Mouse (Mus musculus) erythroblast, embryonic 14.5 days (primary cell): Measurements from ENCODE around the gene Rab3b. TPM values are rescaled to one million over a fixed set of nuclear protein-coding genes. Genes with fewer than 3 reads are reported as not detected.
A peak's percentile ranks its signal among the peaks of the same experiment; 100 is the strongest.

ENCODE experiments used
- H3K27me3 ChIP-seq: 2 replicates; pipeline ENCODE4 v1.6.1; 2012; ENCODE audit warnings: inconsistent platforms; ENCODE audit not compliant: control insufficient read depth
- H3K36me3 ChIP-seq: 2 replicates; pipeline ENCODE4 v1.6.1; 2012; ENCODE audit warnings: mild to moderate bottlenecking, inconsistent platforms; ENCODE audit not compliant: control insufficient read depth
- H3K4me1 ChIP-seq: 2 replicates; pipeline ENCODE4 v1.6.1; 2012; ENCODE audit warnings: inconsistent platforms; ENCODE audit not compliant: control insufficient read depth
- H3K4me3 ChIP-seq: replicated peaks from 2 replicates; pipeline ENCODE3; 2012; ENCODE audit warnings: moderate library complexity, mild to moderate bottlenecking, inconsistent platforms
- H3K9me3 ChIP-seq: 2 replicates; pipeline ENCODE4 v1.6.1; 2012; ENCODE audit warnings: low read length, inconsistent platforms, mixed read lengths; ENCODE audit not compliant: control insufficient read depth
- GATA1 ChIP-seq: IDR thresholded peaks from 2 replicates; pipeline ENCODE4 v1.6.1; 2012; ENCODE audit warnings: low read length, inconsistent platforms, mixed read lengths
- TAL1 ChIP-seq: IDR thresholded peaks from 3 replicates; pipeline ENCODE4 v1.6.1; 2012; ENCODE audit warnings: low read length, inconsistent platforms, mixed read lengths
- polyA plus RNA-seq: library from polyadenylated mRNA; stranded (reverse); fragments of >175 nt; gene quantifications from 2 replicates; pipeline ENCODE4 v1.2.3, GENCODE M21; 2012

The Rab3b gene
- 0.19 TPM in 1 of 2 replicates, not detected in the other for polyA plus RNA-seq

DNA sequence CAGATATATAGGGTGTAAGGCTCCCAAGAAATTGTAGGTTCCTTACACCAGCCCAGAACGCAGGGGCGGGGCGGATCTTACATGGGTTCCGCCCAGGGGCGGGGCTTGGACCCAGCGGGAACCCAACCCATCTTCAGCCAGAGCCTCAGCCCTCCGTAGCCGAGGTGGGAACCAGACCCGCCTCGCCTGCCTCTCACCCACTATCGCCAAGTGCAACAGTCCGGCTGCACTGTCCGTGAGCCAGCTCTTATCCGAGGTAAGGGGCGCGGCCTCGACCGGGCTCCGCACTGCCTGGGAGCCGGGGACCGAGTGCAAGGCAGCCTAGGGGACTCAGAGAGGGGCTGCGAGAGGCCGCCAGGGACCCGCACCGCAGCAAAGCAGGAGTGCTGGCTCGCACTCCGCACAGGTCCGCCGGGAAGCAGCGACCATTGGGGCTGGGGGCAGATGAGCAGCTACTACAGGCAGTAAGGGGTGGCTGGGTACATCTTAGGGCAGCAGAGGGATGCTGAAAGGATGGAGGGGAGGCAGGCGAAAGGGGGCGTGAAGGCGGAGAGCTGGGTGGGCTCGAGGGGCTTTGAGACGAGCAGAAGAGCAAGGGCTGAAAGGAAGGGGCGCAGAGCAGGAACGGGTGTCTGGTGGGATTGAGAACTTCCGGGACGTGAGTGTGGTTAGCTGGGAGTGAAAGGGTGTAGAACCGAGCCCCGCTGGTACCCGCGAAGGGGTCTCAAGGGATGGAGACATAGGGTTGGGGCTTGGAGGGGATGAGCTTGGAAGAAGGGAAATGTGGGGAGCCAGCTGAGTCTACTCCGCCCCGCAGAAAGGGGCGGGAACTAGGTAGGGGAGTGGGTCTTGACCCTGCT lies at the start of gene Rab3b:
Gene Rab3b (plus strand): TSS at position 101 of the 860 bp plus-strand sequence.
- peak within 1 kb of the TSS; percentile 54 for H3K4me3 ChIP-seq
- H3K27me3 ChIP-seq, result peaks cover 44% of the 10 kb centered on the region
- no peaks in the 10 kb centered on the region for H3K36me3 ChIP-seq
- peaks cover 14% of the 10 kb centered on the region for H3K4me1 ChIP-seq
- TF ChIP-seq TAL1, result no peak
- no peak for TF ChIP-seq GATA1
- H3K9me3 ChIP-seq, result no peaks in the 10 kb centered on the region

DNA sequence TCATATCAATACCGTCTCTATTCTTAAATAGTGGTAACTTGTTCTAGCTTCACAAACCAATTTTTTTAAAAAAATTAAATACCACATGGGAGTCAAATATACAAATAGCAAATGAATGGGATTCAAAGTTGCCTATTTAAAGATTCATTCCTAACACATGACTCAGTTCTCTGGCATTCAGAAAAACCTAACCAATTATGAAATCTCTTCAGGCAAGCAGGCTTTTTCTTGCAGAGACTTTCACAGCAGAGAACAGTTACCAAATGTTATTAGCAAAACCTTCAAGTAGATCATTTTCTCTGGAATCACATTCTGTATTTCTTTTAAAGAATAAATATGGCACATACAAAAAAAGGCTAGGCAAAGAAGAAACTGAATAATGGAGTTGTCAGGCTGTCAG lies 48.2 kb upstream of the Rab3b start:
- Histone ChIP-seq H3K4me3 (no peak overlapping the region), H3K4me1 (peaks cover 35% of the 10 kb centered on the region), H3K36me3 (peaks cover 46% of the 10 kb centered on the region), H3K27me3 (no peaks in the 10 kb centered on the region), H3K9me3 (no peaks in the 10 kb centered on the region)
- TF ChIP-seq GATA1, result no peak
- TF ChIP-seq TAL1, result no peak

- H3K36me3 ChIP-seq, result peaks cover 23% of the 10 kb centered on the region
- H3K4me3 ChIP-seq, result peak within 1 kb of the TSS; percentile 98
- TF ChIP-seq TAL1, result no peak
- no peak for TF ChIP-seq GATA1
These were observed 45.7 kb upstream of the Rab3b start, which contains the start of gene Btf3l4 for GRCm38 (mm10) chr4:108832916-108833827. Gene Btf3l4 (minus strand): TSS chr4:108833614.

DNA sequence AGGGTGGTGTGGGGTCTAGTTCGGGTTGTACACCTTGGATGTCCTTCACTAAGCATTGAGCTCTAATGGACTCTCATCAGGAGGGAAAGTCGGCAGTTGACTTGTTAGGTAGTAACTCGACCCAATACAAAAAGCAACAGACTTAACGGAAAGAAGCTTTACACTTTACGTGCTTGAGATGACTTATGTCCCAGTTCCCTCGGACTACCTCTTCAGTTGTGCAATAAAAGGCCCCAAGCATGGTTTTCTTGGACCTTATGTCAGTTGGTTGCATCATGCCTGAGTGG lies 45.1 kb upstream of the Rab3b start:
- Histone ChIP-seq H3K9me3 (no peaks in the 10 kb centered on the region), H3K27me3 (no peaks in the 10 kb centered on the region), H3K4me1 (peaks cover 36% of the 10 kb centered on the region), H3K36me3 (peaks cover 17% of the 10 kb centered on the region), H3K4me3 (peak overlapping the region; percentile 98)
- TF ChIP-seq TAL1 (no peak), GATA1 (no peak)

More at GRCm38 (mm10) chr4:108832916-108833827, 45.7 kb upstream of the Rab3b start, which contains the start of gene Btf3l4:
- no peaks in the 10 kb centered on the region for H3K9me3 ChIP-seq
- H3K27me3 ChIP-seq, result no peaks in the 10 kb centered on the region
- H3K4me1 ChIP-seq, result peaks cover 36% of the 10 kb centered on the region

GRCm38 (mm10) chr4:108834115-108834970 lies 44.5 kb upstream of the Rab3b start, which contains the start of gene Txndc12:
Gene Txndc12 (plus strand): TSS chr4:108834601.
- H3K4me3 ChIP-seq, result peak within 1 kb of the TSS; percentile 98
- no peaks in the 10 kb centered on the region for H3K9me3 ChIP-seq
- H3K36me3 ChIP-seq, result peaks cover 13% of the 10 kb centered on the region
- peaks cover 36% of the 10 kb centered on the region for H3K4me1 ChIP-seq
- no peaks in the 10 kb centered on the region for H3K27me3 ChIP-seq
- no peak for TF ChIP-seq TAL1
- TF ChIP-seq GATA1, result 0 out of 2 replicates have a peak, but pooled peaks have one; percentile 11

- Histone ChIP-seq H3K4me3 (peak overlapping the region; percentile 98), H3K27me3 (no peaks in the 10 kb centered on the region), H3K36me3 (peaks cover 8% of the 10 kb centered on the region), H3K4me1 (peaks cover 36% of the 10 kb centered on the region), H3K9me3 (no peaks in the 10 kb centered on the region)
- TF ChIP-seq TAL1, result no peak
These were observed 43.9 kb upstream of the Rab3b start for GRCm38 (mm10) chr4:108834971-108835311.

- no peak for TF ChIP-seq TAL1
- no peak for TF ChIP-seq GATA1
- no peaks in the 10 kb centered on the region for H3K27me3 ChIP-seq
- peak overlapping the region; percentile 98 for H3K4me3 ChIP-seq
- peaks cover 36% of the 10 kb centered on the region for H3K4me1 ChIP-seq
- H3K36me3 ChIP-seq, result peaks cover 3% of the 10 kb centered on the region
- no peaks in the 10 kb centered on the region for H3K9me3 ChIP-seq
These were observed 43.4 kb upstream of the Rab3b start for GRCm38 (mm10) chr4:108835496-108835895.

GRCm38 (mm10) chr4:108838031-108838430 lies 40.8 kb upstream of the Rab3b start:
- Histone ChIP-seq H3K4me3 (no peak overlapping the region), H3K36me3 (no peaks in the 10 kb centered on the region), H3K27me3 (no peaks in the 10 kb centered on the region), H3K9me3 (no peaks in the 10 kb centered on the region), H3K4me1 (peaks cover 22% of the 10 kb centered on the region)
- TF ChIP-seq TAL1, result no peak
- TF ChIP-seq GATA1, result no peak
